Comparison of ENCODE assay signal across 22 mouse cellular contexts in the genomic region with DNA sequence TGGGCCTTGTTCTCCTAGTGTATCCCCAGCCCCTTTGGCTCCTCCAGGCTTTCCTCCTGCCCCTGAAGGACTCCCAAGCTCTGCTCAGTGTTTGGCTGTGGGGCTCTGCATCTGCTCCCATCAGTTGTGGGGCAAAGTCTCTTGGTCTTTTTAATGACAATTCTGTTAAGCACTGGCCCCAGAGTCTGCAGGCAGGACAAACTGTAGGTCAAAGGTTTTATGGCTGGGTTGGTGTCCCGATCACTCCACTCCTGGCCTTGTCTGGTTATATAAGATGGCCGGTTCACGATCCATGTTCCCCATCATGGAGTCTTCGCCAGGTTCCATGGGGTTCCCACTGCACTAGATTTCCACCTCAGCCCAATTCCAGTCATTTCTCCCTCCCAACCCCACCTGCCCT. TPM values are rescaled to one million over a fixed set of nuclear protein-coding genes. Genes with fewer than 3 reads are reported as not detected.
A peak's percentile ranks its signal among the peaks of the same experiment; 100 is the strongest.
DNase-seq lines count a peak whose midpoint lies in the region; ATAC-seq and TF ChIP-seq lines count a peak whose summit lies in the region.
"Had no signal": no experiment of that assay in that cellular context is flagged by ENCODE, and none has a peak within 500 bp of the region (broad histone marks: within the 10 kb centered on the region; RNA-seq: fewer than 3 reads in every experiment).

No protein-coding gene starts in this region.

- no peak overlapping the region for H3K9ac ChIP-seq in kidney, embryonic 16.5 days (replicated peaks; ENCODE audit: low read length)
- peak overlapping the region; percentile 21; the same call in 1 of the 2 replicates for H3K9ac ChIP-seq in liver, adult 2 months (ENCODE audit: low read depth, low read length)
- no peak overlapping the region for H3K9ac ChIP-seq in liver, embryonic 11.5 days (ENCODE audit: low read depth, low read length)
- H3K9ac ChIP-seq: embryonic facial prominence, embryonic 13.5 days; embryonic facial prominence, embryonic 15.5 days; forebrain, embryonic 12.5 days had no signal

- TF ChIP-seq CTCF in kidney, adult 2 months (conservative IDR thresholded peaks at IDR 0.05; ENCODE audit: insufficient read depth, insufficient read length, low read depth, low read length): no peak
- no peak for TF ChIP-seq CTCF in liver, adult 2 months (IDR thresholded peaks at IDR 0.05; ENCODE audit: low read depth, low read length)

- WGBS in kidney, adult 2 months: 73% methylated on average over 4 of the region's 4 CpGs
- 90% methylated on average over 4 of the region's 4 CpGs for whole genome bisulfite sequencing in kidney, embryonic 16.5 days
- WGBS in liver, adult 2 months: 26% methylated on average over 4 of the region's 4 CpGs
- 89% methylated on average over 4 of the region's 4 CpGs for WGBS in liver, embryonic 11.5 days

- no peak for TF ChIP-seq POLR2A in kidney, adult 2 months (IDR thresholded peaks at IDR 0.05; ENCODE audit: low read depth, low read length)
- no peak for TF ChIP-seq POLR2A in liver, adult 2 months (IDR thresholded peaks at IDR 0.05; ENCODE audit: extremely low read depth, insufficient read depth, low read length)

- H3K79me2 ChIP-seq in liver, adult 2 months (ENCODE audit: control insufficient read depth, insufficient read depth, low read length): peaks cover 41% of the 10 kb centered on the region

- H3K36me3 ChIP-seq in kidney, adult 2 months (ENCODE audit: control insufficient read depth, insufficient read depth, low read length): no peaks in the 10 kb centered on the region
- H3K36me3 ChIP-seq in kidney, embryonic 16.5 days (ENCODE audit: insufficient read depth, low read length): peaks cover 41% of the 10 kb centered on the region
- H3K36me3 ChIP-seq in liver, adult 2 months (ENCODE audit: control insufficient read depth, insufficient read depth, low read length): peaks cover 5% of the 10 kb centered on the region; the same call in 1 of the 2 replicates
- peaks cover 32% of the 10 kb centered on the region for H3K36me3 ChIP-seq in liver, embryonic 11.5 days (ENCODE audit: control insufficient read depth, insufficient read depth, low read length)

- no peak for ATAC-seq in kidney, embryonic 16.5 days (ENCODE audit: low FRiP score, low TSS enrichment)
- ATAC-seq in liver, embryonic 11.5 days (replicated peaks; ENCODE audit: low FRiP score): no peak
- ATAC-seq: forebrain, embryonic 14.5 days; forebrain, embryonic 16.5 days had no signal

- H3K9me3 ChIP-seq in kidney, embryonic 16.5 days (ENCODE audit: low read length): no peaks in the 10 kb centered on the region
- H3K9me3 ChIP-seq in liver, embryonic 11.5 days (ENCODE audit: control insufficient read depth, low read length): no peaks in the 10 kb centered on the region
- H3K9me3 ChIP-seq: embryonic facial prominence, embryonic 13.5 days; embryonic facial prominence, embryonic 15.5 days; forebrain, embryonic 10.5 days; forebrain, embryonic 12.5 days had no signal

- H3K4me2 ChIP-seq in kidney, embryonic 16.5 days (replicated peaks; ENCODE audit: low read depth, low read length): no peak overlapping the region
- H3K4me2 ChIP-seq in liver, embryonic 11.5 days: no peak overlapping the region
- H3K4me2 ChIP-seq: embryonic facial prominence, embryonic 13.5 days; embryonic facial prominence, embryonic 15.5 days; forebrain, embryonic 12.5 days had no signal

- no peak overlapping the region for H3K27ac ChIP-seq in kidney, adult 2 months (ENCODE audit: insufficient read depth, low read depth, low read length)
- H3K27ac ChIP-seq in kidney, embryonic 16.5 days (ENCODE audit: low read length): no peak overlapping the region
- H3K27ac ChIP-seq in liver, adult 2 months (replicated peaks; ENCODE audit: insufficient read depth, low read depth, low read length): peak overlapping the region; percentile 85
- no peak overlapping the region for H3K27ac ChIP-seq in liver, embryonic 11.5 days (ENCODE audit: low read depth, low read length)
- H3K27ac ChIP-seq: embryonic facial prominence, embryonic 13.5 days; embryonic facial prominence, embryonic 15.5 days; forebrain, embryonic 10.5 days; forebrain, embryonic 12.5 days had no signal

- DNase-seq in kidney, adult 2 months: peak; percentile 74
- peak; percentile 83 for DNase-seq in liver, adult 2 months (ENCODE audit: extremely low read depth, low read depth, low spot score)
- no peak for DNase-seq in liver, embryonic 11.5 days (ENCODE audit: low spot score)
- DNase-seq: adrenal gland, adult 2 months; adrenal gland, postnatal 10 days; adrenal gland, postnatal 25 days; cerebellum, adult 11 months; cerebellum, adult 18-20 months; cerebellum, adult 8-10 months; cerebellum, adult 9-11 months; cerebellum, postnatal 14 days; cerebellum, postnatal 36 days; embryo, embryonic 11 days had no signal

- no peaks in the 10 kb centered on the region for H3K27me3 ChIP-seq in kidney, adult 2 months (replicated peaks; ENCODE audit: control insufficient read depth, insufficient read depth, low read length)
- no peaks in the 10 kb centered on the region for H3K27me3 ChIP-seq in kidney, embryonic 16.5 days (ENCODE audit: insufficient read depth, low read length)
- H3K27me3 ChIP-seq in liver, adult 2 months (ENCODE audit: control insufficient read depth, insufficient read depth, low read length): no peaks in the 10 kb centered on the region
- H3K27me3 ChIP-seq in liver, embryonic 11.5 days (replicated peaks; ENCODE audit: control insufficient read depth, insufficient read depth, low read length): no peaks in the 10 kb centered on the region
- H3K27me3 ChIP-seq: embryonic facial prominence, embryonic 13.5 days; embryonic facial prominence, embryonic 15.5 days; forebrain, embryonic 12.5 days had no signal

- peaks cover 22% of the 10 kb centered on the region; the same call in 1 of the 2 replicates for H3K4me1 ChIP-seq in kidney, adult 2 months (ENCODE audit: control insufficient read depth, insufficient read depth, low read length)
- no peaks in the 10 kb centered on the region for H3K4me1 ChIP-seq in kidney, embryonic 16.5 days (ENCODE audit: insufficient read depth, low read length)
- peaks cover 44% of the 10 kb centered on the region for H3K4me1 ChIP-seq in liver, adult 2 months (ENCODE audit: control insufficient read depth, insufficient read depth, low read length)
- peaks cover 3% of the 10 kb centered on the region; the same call in 1 of the 2 replicates for H3K4me1 ChIP-seq in liver, embryonic 11.5 days (replicated peaks; ENCODE audit: control insufficient read depth, insufficient read depth, low read length)
- H3K4me1 ChIP-seq: embryonic facial prominence, embryonic 15.5 days; forebrain, embryonic 10.5 days had no signal

- H3K4me3 ChIP-seq in kidney, adult 2 months (ENCODE audit: insufficient read depth, low read depth, low read length): no peak overlapping the region
- no peak overlapping the region for H3K4me3 ChIP-seq in kidney, embryonic 16.5 days (ENCODE audit: low read length)
- H3K4me3 ChIP-seq in liver, adult 2 months (ENCODE audit: insufficient read depth, low read depth, low read length): no peak overlapping the region
- H3K4me3 ChIP-seq in liver, embryonic 11.5 days (ENCODE audit: low read depth, low read length): no peak overlapping the region
- H3K4me3 ChIP-seq: embryonic facial prominence, embryonic 13.5 days; embryonic facial prominence, embryonic 15.5 days; erythroblast, embryonic 14.5 days; forebrain, embryonic 10.5 days; forebrain, embryonic 12.5 days had no signal

RNA-seq across cellular contexts. Expression of a gene that starts 23.0 kb away (rescaled TPM):
- polyA plus RNA-seq in kidney, adult 2 months (2012; rRNA removed): 49.7 and 53.6 TPM in 2 replicates
- 2.9 and 7.7 TPM in 2 replicates for polyA plus RNA-seq in kidney, embryonic 16.5 days (2015; fragmentation: Nextera tagmentation; extraction: Ambion mirVana)
- total RNA-seq in liver, adult 2 months (2014; rRNA removed): 6.4 and 8.3 TPM in 2 replicates
- polyA plus RNA-seq in liver, adult 2 months (2012; rRNA removed): 19.9 TPM in 2 replicates
- polyA plus RNA-seq in liver, embryonic 11.5 days (2014; fragmentation: Nextera tagmentation; extraction: Ambion mirVana): 1.4 and 5.3 TPM in 2 replicates
- polyA plus RNA-seq: embryonic facial prominence, embryonic 13.5 days; forebrain, embryonic 12.5 days had no signal

RNA-seq across cellular contexts. Expression of a gene that starts 23.5 kb away (rescaled TPM):
- 121 and 135 TPM in 2 replicates for polyA plus RNA-seq in kidney, adult 2 months (2012; rRNA removed)
- polyA plus RNA-seq in kidney, embryonic 16.5 days (2015; fragmentation: Nextera tagmentation; extraction: Ambion mirVana): 194 and 197 TPM in 2 replicates
- 42.6 and 50.1 TPM in 2 replicates for total RNA-seq in liver, adult 2 months (2014; rRNA removed)
- 82.3 and 94.1 TPM in 2 replicates for polyA plus RNA-seq in liver, adult 2 months (2012; rRNA removed)
- 175 and 190 TPM in 2 replicates for polyA plus RNA-seq in liver, embryonic 11.5 days (2014; fragmentation: Nextera tagmentation; extraction: Ambion mirVana)

RNA-seq across cellular contexts. Expression of a gene that starts 58.6 kb away (rescaled TPM):
- polyA plus RNA-seq in kidney, adult 2 months (2012; rRNA removed): 16.7 and 19.7 TPM in 2 replicates
- polyA plus RNA-seq in kidney, embryonic 16.5 days (2015; fragmentation: Nextera tagmentation; extraction: Ambion mirVana): 8.7 and 10.1 TPM in 2 replicates
- total RNA-seq in liver, adult 2 months (2014; rRNA removed): 0.27 and 0.28 TPM in 2 replicates
- polyA plus RNA-seq in liver, adult 2 months (2012; rRNA removed): 0.57 and 0.72 TPM in 2 replicates
- 3.8 and 4.4 TPM in 2 replicates for polyA plus RNA-seq in liver, embryonic 11.5 days (2014; fragmentation: Nextera tagmentation; extraction: Ambion mirVana)
- total RNA-seq: common myeloid progenitor, adult 5-6 weeks had no signal
- polyA plus RNA-seq: erythroblast, embryonic 14.5 days had no signal
